Mouse (Mus musculus) adrenal gland, adult 2 months (tissue): ENCODE data around the gene Adgrl2. TPM values are rescaled to one million over a fixed set of nuclear protein-coding genes. Genes with fewer than 3 reads are reported as not detected.
A peak's percentile ranks its signal among the peaks of the same experiment; 100 is the strongest.

Experiments used
- DNase-seq: peaks from one replicate; pipeline ENCODE4 v3.0.0; 2021
- polyA plus RNA-seq: library from polyadenylated mRNA; depleted of rRNA; stranded (reverse); fragments of >200 nt; gene quantifications from 2 replicates; pipeline ENCODE4 v1.2.3, GENCODE M21; 2012
- total RNA-seq, 2 experiments: library from RNA; stranded (reverse); gene quantifications; 2 replicates each; pipeline ENCODE4 v1.2.3; 2021

The Adgrl2 gene
- total and polyA plus RNA-seq, 3 experiments = 49.1 to 70.5 (median 69.0) TPM

DNA sequence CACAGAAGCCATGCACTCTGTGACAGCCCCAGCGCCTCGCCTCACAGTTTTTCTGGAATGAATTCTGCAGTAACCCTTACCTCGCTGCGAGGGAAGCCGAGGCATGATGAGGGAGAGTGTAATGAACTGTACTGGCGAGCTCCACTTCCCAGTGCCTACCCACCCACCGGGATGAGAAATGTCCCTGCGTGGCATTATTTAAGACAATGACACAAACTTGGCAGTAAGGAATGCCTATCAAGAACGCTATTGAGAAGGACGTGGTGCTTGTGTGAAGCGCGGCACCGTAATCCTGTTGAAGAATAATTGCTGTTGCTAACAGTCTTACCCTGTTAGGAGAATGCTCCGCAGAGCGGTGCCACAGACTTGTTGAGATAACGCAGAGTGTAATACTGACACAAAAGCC, 13.2 kb downstream of the Adgrl2 start:
- peak; percentile 59 for DNase-seq

DNA sequence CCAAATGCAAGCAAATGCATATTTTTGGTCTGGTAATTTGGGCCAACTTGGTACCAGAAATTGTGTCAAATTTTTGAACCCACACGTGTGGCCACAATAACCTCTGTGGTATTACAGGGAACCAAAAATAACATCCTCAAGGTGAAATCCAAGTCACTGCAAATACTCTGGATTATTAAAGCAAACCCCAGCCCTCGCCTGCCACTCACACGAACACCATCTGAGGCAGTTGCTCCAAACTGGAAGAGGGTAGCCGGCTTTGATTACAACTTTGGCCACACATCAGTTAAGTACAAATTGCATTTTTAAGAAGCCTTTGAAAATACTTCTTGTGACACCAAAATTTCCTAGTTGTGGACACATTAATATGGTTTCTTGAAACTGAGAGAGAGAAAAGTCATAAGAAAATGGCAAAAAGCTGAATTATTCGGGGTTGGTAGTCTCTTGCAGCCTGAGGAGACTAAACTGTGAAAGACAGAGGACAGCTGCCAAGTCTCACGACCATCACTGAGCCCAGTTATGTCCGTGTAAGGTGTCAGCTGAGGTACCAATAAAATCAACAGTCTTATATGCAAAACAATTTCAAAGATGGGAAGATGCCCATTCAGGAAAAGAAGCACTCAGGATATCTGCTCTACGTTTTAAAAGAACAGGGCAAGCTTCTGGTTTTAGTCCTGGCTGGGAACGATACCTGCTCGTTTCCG, 18.3 kb downstream of the Adgrl2 start:
- DNase-seq = no peak

DNA sequence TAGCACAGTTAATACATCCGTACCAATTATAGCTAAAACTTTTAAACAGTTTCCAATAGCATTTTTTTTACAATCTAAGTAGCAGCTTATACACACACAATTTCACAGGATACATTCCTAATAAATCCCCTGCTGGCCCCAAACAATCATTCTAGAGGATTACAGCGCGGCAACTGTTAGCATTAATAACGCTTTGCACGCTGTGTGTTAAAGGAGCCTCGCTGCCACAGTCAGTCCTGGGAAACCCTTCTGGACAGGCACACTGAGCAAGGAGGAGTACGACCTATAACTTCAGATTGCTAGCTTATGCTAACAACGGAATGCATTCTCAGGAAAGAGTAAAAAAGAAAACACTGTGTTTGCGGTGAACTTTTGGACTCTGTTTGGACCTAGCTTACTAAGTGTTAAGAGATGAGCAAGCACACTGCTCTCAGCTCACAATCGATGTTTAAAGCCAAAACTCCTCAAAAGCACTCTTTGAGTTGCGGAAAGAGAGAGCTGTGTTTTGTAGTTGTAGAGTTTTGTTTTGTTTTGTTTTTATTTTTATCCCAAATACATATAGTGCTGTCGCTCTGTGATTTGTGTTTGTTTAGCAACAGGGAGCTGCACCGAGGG, 25.3 kb downstream of the Adgrl2 start:
- DNase-seq = no peak

DNA sequence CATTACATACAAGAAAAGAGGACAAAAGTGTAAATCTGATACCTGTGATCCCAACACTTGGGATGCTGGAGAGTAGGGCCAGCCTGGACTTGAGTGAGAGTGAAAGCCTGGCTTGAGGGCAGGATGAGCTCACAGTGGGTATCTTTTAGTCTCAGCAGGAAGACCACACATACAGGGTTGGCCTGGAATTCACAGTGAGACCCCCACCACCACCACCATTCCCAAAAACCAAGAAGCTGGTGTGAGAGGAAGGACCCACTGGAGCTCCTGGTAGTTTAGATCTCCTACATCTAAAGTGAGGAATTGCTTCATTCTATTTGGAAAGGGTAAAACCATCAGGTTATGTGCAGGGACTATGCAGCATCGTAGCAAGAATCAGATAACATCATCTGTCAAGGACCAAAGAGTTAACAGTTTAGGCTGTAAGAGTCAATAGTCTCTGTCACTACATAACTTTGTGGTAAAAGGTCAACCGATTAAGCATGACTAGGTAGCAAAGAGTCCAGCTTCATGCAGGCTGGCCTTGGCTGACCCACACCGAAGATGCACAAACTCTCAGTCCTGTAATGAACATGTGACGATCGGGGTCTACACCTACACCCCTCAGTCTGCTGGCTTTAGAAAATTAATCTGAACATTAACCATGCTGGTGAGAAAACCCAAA, 26.8 kb downstream of the Adgrl2 start:
- DNase-seq = no peak

DNA sequence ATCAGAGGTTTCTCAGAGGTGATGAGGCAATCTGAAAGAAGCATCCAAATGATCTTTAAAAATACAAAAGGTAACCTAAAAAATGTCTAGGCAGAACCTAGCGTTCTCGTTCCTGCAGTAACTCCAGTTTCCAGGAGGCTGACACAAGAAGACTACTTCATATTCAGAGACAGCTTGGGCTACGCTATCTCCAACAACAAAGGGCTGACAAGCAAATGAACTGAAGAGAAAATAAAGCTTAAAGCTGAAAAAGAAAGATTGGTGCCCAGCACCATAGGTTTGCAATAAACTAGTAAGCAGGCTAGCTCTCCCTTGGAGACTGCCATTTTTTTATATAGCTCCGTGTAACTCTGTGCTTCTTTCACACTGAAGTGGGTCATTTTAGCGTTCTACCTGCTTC, 28.7 kb downstream of the Adgrl2 start:
- no peak for DNase-seq

DNA sequence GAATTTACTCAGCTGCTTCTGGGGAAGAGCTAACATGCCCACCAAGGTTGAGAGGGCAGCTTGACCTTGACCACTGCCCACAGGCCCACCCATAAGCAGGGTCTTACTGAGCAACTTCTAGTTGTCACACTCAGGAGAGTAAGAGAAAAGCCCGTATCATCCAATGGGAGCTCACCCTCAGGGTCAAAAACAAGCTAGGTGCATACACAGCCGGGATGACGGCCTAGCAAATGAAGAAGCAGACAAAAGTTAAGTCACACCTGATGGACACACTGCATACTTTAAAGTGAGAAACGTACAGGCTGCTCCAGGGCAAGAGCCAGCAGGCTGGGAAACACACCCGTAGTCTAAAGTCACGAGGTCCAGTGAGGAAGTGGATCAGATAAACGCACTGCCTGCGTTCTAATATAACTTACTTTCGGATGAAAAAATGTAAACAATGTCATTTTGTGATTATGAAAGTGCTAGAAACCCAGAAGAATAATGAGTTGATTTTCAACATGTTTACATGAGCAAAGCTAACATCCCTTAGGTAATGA, 29.5 kb downstream of the Adgrl2 start:
- no peak for DNase-seq

DNA sequence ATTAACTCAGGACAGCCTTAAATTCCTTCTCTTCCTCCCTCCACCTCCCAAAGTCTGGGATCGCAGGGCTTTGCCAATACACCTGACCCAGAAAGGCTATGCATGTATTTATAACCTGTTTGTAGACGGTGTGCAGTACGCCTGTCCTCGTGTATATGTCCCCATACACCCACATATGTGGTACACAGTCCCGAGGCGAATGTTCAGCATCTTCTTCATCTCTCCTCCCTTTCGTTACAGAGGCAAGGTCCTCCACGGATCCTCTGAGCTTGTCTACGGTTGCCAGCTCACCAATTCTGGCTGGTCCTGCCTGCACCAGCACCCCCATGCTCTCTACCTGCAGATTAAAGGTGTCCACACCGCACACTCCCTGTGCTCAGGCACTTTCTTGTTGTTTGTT, 30.1 kb downstream of the Adgrl2 start:
- DNase-seq = no peak

DNA sequence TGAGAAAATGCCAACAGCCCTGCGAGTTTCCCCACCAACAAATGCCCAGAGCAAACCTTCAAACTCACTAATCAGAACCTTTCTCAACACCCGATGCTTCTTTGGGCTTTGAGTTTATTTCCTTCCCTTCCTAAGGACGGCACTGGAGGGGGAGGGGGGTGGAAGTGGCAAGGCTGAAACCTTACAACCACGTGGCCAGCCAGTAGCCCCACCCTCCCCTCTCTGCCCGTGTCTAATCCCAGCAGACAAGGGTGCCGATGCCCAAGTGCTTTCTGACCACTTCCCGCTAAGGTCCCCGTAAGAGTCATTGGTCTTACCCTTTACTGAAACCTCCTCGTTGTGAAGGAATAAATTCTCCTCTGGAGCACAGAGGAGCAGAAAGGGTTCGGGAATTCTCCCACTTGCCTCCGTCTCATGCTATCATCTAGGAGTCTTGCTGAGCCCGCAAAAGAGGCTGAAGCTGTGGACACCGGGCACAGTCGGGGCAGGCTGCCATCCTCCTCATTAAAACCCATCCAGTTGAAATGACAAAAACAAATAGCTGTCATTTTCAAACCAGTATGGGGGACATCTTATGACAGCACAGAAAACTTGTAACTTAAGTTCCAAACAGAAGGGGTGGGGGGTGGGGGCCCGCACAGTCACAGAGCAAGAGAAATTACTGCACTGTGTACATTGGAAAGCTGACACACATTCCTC, 30.9 kb downstream of the Adgrl2 start:
- DNase-seq = peak; percentile 80

DNA sequence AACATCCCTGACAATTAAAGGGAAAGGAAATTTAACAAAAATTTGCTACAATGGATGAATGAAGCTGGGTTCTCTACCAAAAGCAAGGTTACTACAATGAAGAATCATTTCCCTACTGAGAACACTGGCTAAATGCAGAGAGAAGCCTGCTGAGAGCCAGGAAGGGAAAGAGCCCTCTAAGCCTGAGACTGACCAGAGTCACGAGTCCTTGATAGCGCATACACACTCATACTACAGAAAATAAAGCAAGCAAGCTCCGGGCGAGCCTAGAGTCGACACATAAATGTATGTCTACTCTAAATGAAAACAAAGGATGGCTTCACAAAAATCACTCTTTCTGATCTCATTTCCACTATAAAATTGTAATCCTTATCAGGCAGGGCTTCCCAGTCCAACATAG, 31.6 kb downstream of the Adgrl2 start:
- DNase-seq = no peak

DNA sequence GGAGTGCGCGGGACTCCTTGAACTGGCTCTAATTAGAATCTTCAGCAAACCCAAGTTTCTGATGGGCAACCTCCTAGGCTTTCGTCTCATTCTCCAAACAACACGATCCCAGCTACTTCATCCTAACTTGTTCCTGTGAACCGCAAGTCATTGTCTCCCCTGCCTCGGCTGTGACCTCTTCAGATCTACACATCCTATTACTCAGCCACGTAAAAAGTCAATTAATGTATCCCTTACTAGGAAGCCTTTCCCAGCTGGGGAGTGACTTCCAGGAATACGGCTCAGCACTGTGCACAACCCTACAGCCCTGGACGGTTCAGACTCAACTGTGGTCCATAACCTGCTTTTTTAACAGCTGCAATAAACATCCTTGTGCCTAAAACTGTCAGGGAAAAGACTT, 32.2 kb downstream of the Adgrl2 start:
- no peak for DNase-seq

DNA sequence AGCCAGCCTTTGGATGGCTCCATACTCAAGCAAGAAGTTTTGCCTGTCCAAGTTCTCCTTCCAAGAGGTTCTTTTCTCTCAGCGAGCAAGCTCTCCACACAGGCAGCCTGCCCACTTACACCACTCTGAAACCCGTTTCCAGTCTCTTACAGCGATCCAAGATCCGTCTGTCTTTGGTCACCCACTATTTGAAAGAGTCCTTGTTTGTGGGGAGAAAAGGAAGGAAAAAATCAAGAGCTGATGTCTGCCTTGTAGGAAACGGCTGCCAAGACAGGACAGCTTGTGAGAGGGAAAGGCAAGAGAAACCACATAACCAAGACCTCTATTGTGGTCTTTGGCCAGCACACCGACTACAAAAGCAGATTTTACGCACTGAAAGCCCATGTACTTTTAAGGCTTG, 33.5 kb downstream of the Adgrl2 start:
- no peak for DNase-seq

DNA sequence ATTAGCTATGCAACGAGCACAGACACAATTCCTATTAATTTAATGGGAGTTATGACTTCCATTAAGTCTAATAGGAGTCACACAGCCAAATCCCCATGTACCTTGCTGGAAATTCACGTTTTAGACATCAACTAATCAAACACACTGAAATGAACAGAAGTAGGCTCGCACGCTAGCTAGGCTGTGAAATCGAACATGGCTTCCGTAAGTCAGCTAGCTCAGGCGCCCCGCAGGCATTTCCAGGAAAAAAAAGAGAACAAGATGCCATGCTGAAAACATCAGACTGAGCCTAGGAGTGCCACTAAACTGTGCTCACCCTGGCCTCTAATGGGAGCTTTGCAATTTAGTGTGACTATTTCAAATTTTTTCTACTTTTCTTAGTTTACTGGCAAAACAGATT, 40.6 kb downstream of the Adgrl2 start:
- DNase-seq = no peak

DNA sequence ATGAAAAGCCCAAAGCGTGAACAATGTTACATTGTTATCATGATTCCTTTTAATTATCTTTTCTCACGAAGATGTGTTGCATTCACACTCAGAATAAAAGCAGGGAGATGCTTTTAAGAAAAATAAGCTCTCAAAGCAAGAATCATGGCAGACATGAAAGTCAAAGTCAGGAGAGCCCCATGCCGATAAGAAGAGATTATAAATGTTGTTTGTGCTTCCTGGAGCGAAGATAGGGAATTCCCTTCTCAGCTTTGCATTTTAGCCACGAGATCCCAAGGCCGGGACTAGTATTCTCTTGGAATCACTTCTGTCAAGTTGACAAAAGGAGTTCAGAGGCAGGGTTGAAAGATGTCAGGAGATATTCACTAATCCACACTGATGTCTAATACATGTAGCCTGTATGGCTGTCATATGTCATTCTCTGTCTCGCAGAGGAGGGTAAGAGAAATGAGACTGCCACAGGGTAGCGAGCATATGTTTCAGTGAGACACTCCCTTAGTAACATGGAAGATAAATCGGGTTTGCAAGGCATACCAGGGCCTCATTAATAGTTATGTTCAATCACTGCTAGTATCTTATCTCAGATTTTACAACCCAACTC, 42.5 kb downstream of the Adgrl2 start:
- no peak for DNase-seq

DNA sequence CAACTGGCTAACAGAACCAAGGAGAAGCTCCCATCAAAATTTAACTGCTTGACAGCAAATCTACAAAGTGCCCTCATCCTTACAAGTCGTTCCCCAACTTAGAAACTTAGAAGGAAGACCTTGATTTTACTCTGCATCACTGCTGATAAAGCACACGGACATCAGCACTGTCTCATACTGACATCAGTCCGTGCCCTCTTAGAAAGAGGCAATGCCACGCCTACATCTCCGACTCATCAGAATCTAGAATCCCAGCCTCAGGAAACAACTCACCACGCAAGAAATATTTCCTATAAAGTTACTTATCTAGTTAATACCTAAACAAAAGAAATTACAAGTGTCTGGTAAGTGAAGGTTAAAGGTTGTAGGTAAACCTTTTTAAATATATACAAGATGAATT, 43.1 kb downstream of the Adgrl2 start:
- DNase-seq = peak; percentile 37

DNA sequence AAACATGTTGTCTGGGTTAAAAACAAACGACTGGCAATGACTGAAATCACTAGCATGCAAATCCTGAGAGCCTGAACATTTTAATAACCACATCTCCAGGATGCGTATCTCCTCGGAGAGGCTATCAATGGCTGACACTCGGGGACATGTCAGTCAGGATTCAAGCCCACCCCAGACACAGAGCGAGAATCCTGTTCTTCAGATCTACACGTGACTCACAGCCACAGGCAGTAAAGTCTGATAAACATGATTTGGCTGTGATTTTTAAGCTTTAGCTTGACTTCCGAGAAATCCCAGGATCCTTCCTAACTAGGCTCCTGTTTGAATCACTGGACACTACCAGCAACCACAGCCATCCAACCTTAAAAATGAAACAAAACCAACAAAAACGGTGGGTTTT, 44.8 kb downstream of the Adgrl2 start:
- DNase-seq = no peak

DNA sequence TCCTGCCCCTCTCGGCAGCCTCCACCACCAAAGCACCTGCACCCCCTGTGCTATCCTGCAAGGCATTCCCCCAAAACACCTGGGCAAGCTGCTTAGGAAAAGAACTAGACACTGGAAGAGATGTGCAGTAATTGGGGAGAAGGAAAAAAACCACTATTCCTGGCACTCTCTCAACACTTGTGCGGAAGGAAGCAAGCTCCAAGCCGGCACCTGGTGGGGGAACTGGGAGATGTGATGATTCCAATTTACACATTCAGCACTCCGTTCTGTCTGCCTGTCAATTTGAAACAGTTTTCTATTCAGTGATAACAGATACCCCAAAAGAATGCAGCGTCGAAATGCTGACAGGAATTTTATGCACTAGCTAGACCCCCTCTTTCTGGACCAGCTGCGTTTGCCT, 50.9 kb downstream of the Adgrl2 start:
- DNase-seq = no peak

DNA sequence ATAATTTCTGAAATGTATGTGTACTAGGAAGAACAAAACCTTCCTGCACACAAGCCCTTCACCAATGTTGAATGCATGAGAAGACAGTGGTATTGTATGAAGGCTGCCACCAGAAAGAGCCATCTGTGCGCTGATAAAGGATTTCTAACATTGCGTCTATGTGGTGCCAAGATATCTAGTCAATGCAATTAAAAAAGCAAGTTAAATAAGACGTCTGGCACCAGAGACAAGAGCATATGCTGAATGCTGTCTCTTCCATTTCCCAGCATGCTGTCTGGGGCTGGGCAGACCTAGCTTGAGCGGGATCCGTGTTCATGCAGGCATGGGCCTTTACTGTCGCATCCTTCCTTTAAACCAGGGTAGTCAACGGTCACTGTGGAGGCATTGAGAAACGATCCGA, 55.3 kb downstream of the Adgrl2 start:
- no peak for DNase-seq

DNA sequence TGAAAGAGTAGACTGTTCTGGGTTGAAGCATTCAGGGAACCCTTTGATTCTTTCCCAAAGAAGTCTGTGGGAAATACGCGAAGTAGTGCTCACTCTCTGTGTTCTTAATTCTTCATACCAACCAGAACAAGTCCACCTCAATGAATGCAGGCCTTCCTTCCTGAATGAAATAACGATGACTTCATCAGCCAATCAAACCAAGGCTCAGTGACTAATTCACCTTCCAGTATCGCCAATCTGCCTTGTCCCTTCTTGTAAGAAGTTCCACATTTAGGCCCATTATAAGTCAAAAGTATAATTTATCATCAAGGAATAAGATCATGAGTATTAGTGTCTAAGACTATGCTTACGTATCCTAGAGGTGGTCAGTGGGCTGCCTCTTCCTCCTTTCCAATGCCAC, 56.1 kb downstream of the Adgrl2 start:
- no peak for DNase-seq

DNA sequence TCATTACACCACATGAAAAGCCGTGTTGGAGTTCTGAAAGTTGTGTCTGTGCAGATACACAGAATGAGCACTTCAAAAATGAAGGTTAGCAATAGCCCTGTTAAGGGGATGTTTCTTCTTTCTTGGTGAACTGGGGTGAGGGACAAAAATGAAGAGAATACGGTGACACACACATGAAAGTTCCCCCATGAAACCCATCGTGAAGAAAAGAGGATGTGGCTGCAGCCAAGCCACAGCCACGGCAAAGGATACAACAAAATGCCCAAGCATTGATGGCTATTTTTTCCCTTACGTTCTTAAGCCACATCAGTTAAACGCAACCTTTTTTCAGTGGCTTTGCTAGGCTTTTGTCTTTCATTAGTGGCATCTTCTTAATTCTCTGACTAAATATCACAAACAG, 57.2 kb downstream of the Adgrl2 start:
- DNase-seq = no peak

DNA sequence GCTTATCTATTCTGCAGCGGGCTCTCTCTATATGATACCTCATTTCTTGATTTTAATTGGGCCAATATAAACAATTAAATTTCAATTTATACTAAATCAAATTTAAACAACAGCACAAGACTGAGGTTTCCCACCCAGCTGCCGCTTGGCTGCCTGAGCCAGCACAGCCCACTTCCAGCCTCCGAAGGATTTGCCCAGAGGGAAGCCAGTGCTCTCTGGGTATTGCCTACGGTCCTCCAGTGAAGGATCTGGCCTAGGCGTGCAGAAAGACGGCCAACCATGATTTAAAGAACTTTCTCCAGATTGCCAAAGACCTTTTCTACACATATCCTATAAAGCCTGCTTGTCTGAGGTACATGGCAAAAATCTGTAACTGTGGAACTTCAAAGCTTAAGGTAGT, 59.4 kb downstream of the Adgrl2 start:
- no peak for DNase-seq

DNA sequence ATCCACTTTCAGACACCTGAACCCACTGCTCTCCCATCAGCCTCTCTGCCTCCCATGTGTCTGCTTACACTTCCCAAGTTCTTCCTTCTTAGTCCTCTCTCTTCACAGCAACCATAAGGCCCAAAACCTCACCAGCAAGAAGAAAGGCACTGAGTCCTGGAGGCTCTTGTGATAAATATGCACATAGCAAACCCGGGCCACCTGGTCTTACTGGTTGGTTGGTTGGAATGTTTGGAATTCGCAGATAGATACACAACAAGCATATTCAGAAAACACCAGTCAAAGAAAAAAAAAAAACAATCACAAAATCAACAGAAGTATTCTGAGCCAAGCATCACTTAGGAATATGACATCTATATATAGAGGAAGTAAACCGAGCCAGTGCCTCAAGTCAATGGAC, 64.0 kb downstream of the Adgrl2 start:
- no peak for DNase-seq

DNA sequence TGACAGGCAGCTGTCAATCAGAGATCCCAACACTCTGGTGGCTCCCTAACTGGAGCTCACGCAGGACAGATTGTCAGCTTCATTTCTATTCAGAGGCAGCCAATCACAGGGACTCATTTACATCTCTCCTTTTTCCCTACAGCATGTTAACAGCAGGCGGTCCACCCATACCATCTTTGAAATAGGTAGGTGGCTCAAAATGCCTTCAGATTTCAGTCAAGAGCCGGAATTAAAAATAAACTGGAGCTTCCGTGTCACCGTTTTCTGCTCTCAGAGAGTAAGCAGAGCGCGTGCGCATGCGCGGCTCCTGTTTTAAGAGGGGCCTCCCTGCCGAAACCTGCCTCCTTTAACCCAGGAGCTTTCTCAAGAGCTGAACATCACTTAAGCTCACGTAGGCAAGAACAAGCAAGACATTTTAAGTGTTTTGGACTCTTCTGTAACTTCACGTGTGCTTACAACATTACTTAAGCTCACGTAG, 67.7 kb downstream of the Adgrl2 start:
- DNase-seq = no peak
